Mouse (Mus musculus) limb, embryonic 14.5 days (tissue): ENCODE measurements around the gene Card19. TPM values are rescaled to one million over a fixed set of nuclear protein-coding genes. Genes with fewer than 3 reads are reported as not detected.
A peak's percentile ranks its signal among the peaks of the same experiment; 100 is the strongest.

ENCODE experiments used
- ATAC-seq: fragments of 200-750 bp; cut with Nextera tagmentation; 2 replicates; pipeline ENCODE4 v1.8.0; 2017; ENCODE audit warnings: low read depth, moderate number of reproducible peaks, moderate TSS enrichment; ENCODE audit not compliant: low FRiP score
- DNase-seq: peaks from one replicate; pipeline ENCODE4 v3.0.0-alpha.2; 2015; ENCODE audit warnings: low spot score
- H3K27ac ChIP-seq: fragments of 300-500 bp; sonication (generic); replicated peaks from 2 replicates; pipeline ENCODE4 v1.5.1; 2014; ENCODE audit warnings: low read depth, mild to moderate bottlenecking, low read length, moderate library complexity, mixed read lengths
- H3K27me3 ChIP-seq: fragments of 300-500 bp; sonication (generic); 2 replicates; pipeline ENCODE4 v1.6.1; 2014; ENCODE audit warnings: low read length, mixed read lengths; ENCODE audit not compliant: control insufficient read depth, insufficient read depth
- H3K36me3 ChIP-seq: fragments of 300-500 bp; sonication (generic); 2 replicates; pipeline ENCODE4 v1.6.1; 2014; ENCODE audit warnings: mild to moderate bottlenecking, low read length, moderate library complexity, mixed read lengths; ENCODE audit not compliant: control insufficient read depth, insufficient read depth
- H3K4me1 ChIP-seq: fragments of 300-500 bp; sonication (generic); 2 replicates; pipeline ENCODE4 v1.6.1; 2014; ENCODE audit warnings: antibody characterized with exemption, low read length, mixed read lengths; ENCODE audit not compliant: control insufficient read depth, insufficient read depth
- H3K4me2 ChIP-seq: fragments of 300-500 bp; sonication (generic); replicated peaks from 2 replicates; pipeline ENCODE4 v1.6.1; 2014; ENCODE audit warnings: low read depth, mild to moderate bottlenecking, low read length, moderate library complexity; ENCODE audit not compliant: severe bottlenecking
- H3K4me3 ChIP-seq: fragments of 300-500 bp; sonication (generic); replicated peaks from 2 replicates; pipeline ENCODE4 v1.5.1; 2014; ENCODE audit warnings: low read length
- H3K9ac ChIP-seq: fragments of 300-500 bp; sonication (generic); 2 replicates; pipeline ENCODE4 v1.6.1; 2014; ENCODE audit warnings: mild to moderate bottlenecking, low read depth, low read length, moderate library complexity; ENCODE audit not compliant: severe bottlenecking
- H3K9me3 ChIP-seq: fragments of 300-500 bp; sonication (generic); 2 replicates; pipeline ENCODE4 v1.6.1; 2016; ENCODE audit warnings: low read length; ENCODE audit not compliant: control insufficient read depth
- POLR2A ChIP-seq: fragments of 200-500 bp; IDR thresholded peaks from 2 replicates; pipeline ENCODE4 v1.8.0; 2012; ENCODE audit warnings: inconsistent platforms, mild to moderate bottlenecking, moderate library complexity, borderline replicate concordance; ENCODE audit not compliant: insufficient read depth, insufficient read length; ENCODE audit errors: extremely low read depth
- WGBS: fragments of 180-500 bp; shearing (Covaris S2); extraction: QIAGEN DNeasy Blood & Tissue Kit; methylation state at CpG from one replicate; pipeline ENCODE4 v1.1.7; 2014; 5-methylcytosine and 5-hydroxymethylcytosine counted together
- polyA plus RNA-seq, 2 experiments: library from polyadenylated mRNA; depleted of rRNA in 1 of 2; stranded (reverse) in 1 of 2; unstranded in 1 of 2; fragments of >200 nt; fragmentation: Nextera tagmentation in 1 of 2; extraction: Ambion mirVana in 1 of 2; gene quantifications; 2 replicates each; pipeline versions ENCODE4 v1.2.1 to v1.2.3; 2012 to 2014

Card19 gene
- polyA plus RNA-seq, 2 experiments = 67.1 to 71.3 TPM

GRCm38 (mm10) chr13:49187288-49188218, 28.3 kb downstream of the Card19 start, which contains the start of gene Ninj1:
TSS of gene Ninj1 (plus strand) at chr13:49187485.
- H3K4me1 ChIP-seq = peaks cover 28% of the 10 kb centered on the region
- peak; percentile 95 for ATAC-seq
- H3K27ac ChIP-seq = peak within 1 kb of the TSS; percentile 68
- peak within 1 kb of the TSS; percentile 99 for H3K4me2 ChIP-seq
- H3K9me3 ChIP-seq = no peaks in the 10 kb centered on the region
- H3K9ac ChIP-seq = peak within 1 kb of the TSS; percentile 67
- no peaks in the 10 kb centered on the region for H3K36me3 ChIP-seq
- no peaks in the 10 kb centered on the region for H3K27me3 ChIP-seq
- peak; percentile 79 for DNase-seq
- under 1% methylated on average over 48 of the region's 87 CpGs for WGBS
- peak; percentile 78; the same call in 1 of the 2 replicates for TF ChIP-seq POLR2A
- peak within 1 kb of the TSS; percentile 84 for H3K4me3 ChIP-seq

DNA sequence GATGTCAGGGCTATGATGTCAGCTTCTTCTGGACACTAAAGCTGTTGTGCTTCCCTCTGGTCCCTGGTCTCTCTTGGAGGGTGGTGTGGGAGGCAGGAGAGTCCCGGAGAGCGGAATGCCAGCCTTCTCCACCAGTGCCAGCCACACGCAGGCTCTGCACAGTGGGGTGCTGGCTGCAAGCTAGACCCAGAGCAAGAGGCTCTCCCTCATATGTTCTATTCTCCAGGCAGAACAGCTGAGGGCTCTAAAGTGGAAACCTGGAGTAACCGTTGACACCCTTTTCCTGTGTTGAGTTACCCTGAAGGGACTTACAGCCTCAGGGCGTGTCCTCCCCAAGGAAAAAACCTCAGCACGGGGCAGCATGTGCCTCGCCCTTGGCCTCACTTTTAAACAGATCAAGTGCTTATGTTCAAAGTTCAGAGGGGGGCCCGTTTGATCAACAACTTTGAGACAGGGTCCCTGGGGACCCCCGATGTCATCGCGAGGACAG, 29.0 kb downstream of the Card19 start:
- H3K9ac ChIP-seq = peak overlapping the region; percentile 67
- peak overlapping the region; percentile 68 for H3K27ac ChIP-seq
- ATAC-seq (no peak; the same call in 1 of the 2 replicates), DNase-seq (no peak)
- WGBS = 16% methylated on average over 11 of the region's 11 CpGs
- H3K27me3 ChIP-seq = no peaks in the 10 kb centered on the region
- no peak for TF ChIP-seq POLR2A
- peak overlapping the region; percentile 99 for H3K4me2 ChIP-seq
- peak overlapping the region; percentile 84 for H3K4me3 ChIP-seq
- H3K4me1 ChIP-seq = peaks cover 28% of the 10 kb centered on the region
- no peaks in the 10 kb centered on the region for H3K36me3 ChIP-seq
- no peaks in the 10 kb centered on the region for H3K9me3 ChIP-seq

DNA sequence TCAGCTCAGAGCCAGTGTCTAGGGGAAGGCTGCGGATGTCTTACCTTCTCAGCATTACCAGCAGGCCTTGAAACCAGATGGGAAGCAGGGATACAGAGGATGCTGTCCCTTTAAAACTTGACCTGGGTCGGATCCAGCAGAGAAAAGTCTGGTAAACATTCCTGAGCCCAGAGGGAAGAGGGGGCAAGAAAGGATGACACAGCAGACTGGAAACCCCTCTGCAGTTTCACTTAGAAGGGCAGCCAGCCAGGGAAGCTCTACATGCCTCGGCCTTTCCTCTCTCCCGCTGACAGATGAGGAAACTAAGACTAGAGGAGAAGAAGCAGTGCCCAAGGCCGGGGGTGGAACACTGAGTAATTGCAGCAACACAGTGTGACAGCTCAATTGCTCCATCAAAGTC, 32.2 kb downstream of the Card19 start:
- H3K27ac ChIP-seq = no peak overlapping the region
- ATAC-seq = no peak
- WGBS = 42% methylated on average over 5 of the region's 5 CpGs

DNA sequence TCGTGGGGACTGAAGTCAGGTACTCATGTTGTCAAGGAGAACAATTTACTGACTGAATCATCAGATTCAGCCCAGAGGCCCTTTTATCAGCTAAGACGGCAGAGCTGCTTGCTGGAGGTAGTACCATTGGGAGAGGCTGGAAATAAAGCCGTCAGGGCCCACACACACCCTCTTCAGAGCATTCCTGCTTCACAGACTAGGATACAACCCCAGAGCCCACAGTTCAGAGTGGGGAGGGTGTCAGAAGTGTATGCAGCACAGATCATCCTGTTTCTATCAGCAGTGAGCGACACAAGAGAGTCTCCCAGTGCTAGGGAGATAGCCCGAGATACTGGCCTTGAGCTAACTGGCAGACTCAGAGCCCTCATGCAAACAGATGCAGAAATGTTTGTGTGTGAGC, 32.7 kb downstream of the Card19 start:
- TF ChIP-seq POLR2A = no peak
- H3K36me3 ChIP-seq = no peaks in the 10 kb centered on the region
- no peak for DNase-seq
- no peak overlapping the region for H3K27ac ChIP-seq
- no peaks in the 10 kb centered on the region for H3K9me3 ChIP-seq
- H3K4me1 ChIP-seq = peaks cover 18% of the 10 kb centered on the region
- H3K9ac ChIP-seq = no peak overlapping the region
- no peak for ATAC-seq
- WGBS = 63% methylated on average over 5 of the region's 5 CpGs
- H3K4me3 ChIP-seq = no peak overlapping the region
- H3K4me2 ChIP-seq = no peak overlapping the region
- no peaks in the 10 kb centered on the region for H3K27me3 ChIP-seq

More for the DNA sequence above, 32.2 kb downstream of the Card19 start:
- Histone ChIP-seq H3K27me3 (no peaks in the 10 kb centered on the region), H3K9ac (no peak overlapping the region), H3K36me3 (no peaks in the 10 kb centered on the region), H3K4me1 (peaks cover 20% of the 10 kb centered on the region), H3K9me3 (no peaks in the 10 kb centered on the region), H3K4me3 (no peak overlapping the region), H3K4me2 (no peak overlapping the region)
- no peak for DNase-seq
- no peak for TF ChIP-seq POLR2A

GRCm38 (mm10) chr13:49181411-49181984, 34.3 kb downstream of the Card19 start:
- no peak overlapping the region for H3K9ac ChIP-seq
- ATAC-seq = no peak
- TF ChIP-seq POLR2A = no peak

More at GRCm38 (mm10) chr13:49181411-49181984, 34.3 kb downstream of the Card19 start:
- H3K4me1 ChIP-seq = peaks cover 11% of the 10 kb centered on the region
- no peak overlapping the region for H3K4me2 ChIP-seq
- H3K9me3 ChIP-seq = no peaks in the 10 kb centered on the region
- no peaks in the 10 kb centered on the region for H3K36me3 ChIP-seq
- WGBS = 86% methylated on average over 3 of the region's 3 CpGs
- no peaks in the 10 kb centered on the region for H3K27me3 ChIP-seq
- no peak for DNase-seq
- H3K27ac ChIP-seq = no peak overlapping the region
- H3K4me3 ChIP-seq = no peak overlapping the region
